Mouse (Mus musculus) left cerebral cortex, adult 2 months (tissue): ENCODE results near the gene Elmo3. TPM values are rescaled to one million over a fixed set of nuclear protein-coding genes. Genes with fewer than 3 reads are reported as not detected.

Source experiments
- DNase-seq, 2 experiments: peaks; one replicate each; pipeline ENCODE4 v3.0.0; 2021 to 2022; ENCODE audit warnings: low spot score in 2 of 2, mixed read lengths in 1 of 2; ENCODE audit errors: extremely low spot score in 1 of 2
- H3K27ac ChIP-seq: fragments of 200-600 bp; 2 replicates; pipeline ENCODE4 v1.8.1; 2022
- H3K4me3 ChIP-seq: fragments of 200-600 bp; 2 replicates; pipeline ENCODE4 v1.8.1; 2022
- CTCF ChIP-seq: fragments of 200-600 bp; IDR thresholded peaks from 2 replicates; pipeline ENCODE4 v1.8.1; 2022; ENCODE audit warnings: antibody characterized with exemption, mild to moderate bottlenecking, moderate library complexity
- intact Hi-C: fragments of 180-260 bp; cut with DNase I; formaldehyde crosslinking; loops from one replicate; pipeline ENCODE4 v1.15.1; 2025
- long read RNA-seq, 2 experiments: library from polyadenylated mRNA; stranded (forward); transcript quantifications; one replicate each; pipeline ENCODE4 v2.0.0; 2021; ENCODE audit warnings: borderline mapping rate in 2 of 2
- total RNA-seq, 2 experiments: library from RNA; stranded (reverse); gene quantifications; 2 replicates each; pipeline ENCODE4 v1.2.3; 2021

Elmo3 gene
- 1 to 10 TPM; 1.4 to 1.9 TPM for total RNA-seq
- long read RNA-seq, experiment 1, partial matches to known transcripts: 1 of 4 reads
- long read RNA-seq, experiment 1, other reads (novel, unspliced or antisense): 2 of 4 reads
- long read RNA-seq, experiment 2, partial matches to known transcripts: 0 of 2 reads
- long read RNA-seq, experiment 2, other reads (novel, unspliced or antisense): 1 of 2 reads

DNA sequence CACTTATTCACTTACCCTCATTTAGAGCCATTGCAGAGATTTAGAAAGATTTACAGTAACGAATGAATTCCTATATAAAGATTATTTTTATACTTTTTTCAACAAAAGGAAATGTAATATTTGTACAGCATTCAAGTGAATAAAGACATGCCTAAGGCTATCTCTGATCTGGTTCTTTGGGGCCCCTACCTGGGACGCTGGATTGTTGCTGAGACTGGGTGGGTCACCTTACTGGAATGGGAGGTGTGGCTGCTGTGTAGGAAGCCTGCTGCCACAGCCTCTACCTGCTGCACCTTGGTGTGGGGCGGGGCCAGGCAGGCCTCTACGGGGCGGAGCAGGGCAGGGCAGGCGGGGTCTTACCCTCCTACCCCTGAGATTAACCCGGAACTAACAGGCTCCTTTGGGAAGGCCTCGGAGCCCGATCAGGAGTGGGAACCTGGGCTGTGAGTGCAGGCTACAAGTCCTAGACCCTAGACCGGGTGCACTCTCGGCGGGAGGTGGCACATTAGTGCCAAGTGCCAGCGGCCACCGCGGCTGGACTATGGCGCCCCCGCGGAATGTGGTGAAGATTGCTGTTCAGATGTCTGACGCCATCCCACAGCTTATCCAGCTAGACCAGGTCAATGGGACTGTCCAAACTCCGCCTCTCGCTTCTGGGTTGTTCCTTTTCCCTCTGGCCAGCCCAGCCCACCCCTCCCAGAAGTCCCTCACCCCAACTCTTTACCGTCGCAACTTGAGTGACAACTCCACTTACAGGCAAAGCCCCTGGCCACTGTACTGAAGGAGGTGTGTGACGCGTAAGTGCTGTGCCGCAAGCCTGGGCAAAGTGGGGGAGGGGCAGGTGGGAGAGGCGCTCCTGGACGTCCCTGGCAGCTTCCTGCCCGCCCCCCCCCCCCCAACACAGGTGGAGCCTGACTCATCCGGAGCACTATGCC lies at the start of gene Elmo3:
Elmo3 (plus strand) TSS at position 391 of the 935 bp plus-strand sequence.
- H3K27ac ChIP-seq: peak within 1 kb of the TSS; percentile 73
- peak; percentile 55 to 61 for DNase-seq

DNA sequence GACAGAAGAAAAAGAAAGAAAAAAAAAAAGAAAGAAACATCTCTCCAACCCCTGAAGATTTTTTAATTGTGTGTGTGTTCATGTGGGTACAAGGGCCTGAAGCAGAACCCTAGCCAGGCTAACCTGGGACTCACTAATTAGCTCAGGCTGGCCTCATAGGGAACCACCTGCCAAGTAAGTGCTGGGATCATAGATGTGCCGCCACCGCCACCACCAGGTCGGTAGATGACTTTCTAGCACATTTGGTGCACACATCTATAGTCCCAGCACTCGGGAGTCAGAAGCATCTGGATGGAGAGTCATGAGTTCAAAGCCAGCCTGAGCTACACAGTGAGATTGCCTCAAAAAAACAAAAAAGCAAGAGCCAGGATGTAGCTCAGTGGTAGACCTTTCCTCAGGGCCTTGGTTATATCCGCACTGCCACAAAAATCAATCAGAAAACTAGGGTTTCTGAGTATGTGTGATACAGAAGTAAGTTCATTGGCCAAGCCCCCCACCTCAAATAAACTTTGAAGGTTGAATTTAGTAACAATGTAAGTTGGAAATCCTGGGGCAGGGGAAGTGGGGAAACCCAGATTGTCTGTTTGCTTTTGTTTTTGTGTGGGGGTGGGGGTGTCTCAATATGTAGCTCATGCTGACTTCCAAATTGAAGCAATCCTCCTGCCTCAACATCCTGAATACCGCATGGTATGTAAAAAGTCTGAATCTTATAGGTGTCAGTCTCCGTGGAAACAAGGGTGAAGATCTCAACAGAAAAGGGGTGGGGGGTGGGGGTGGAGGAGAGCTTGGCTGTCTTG lies 47.9 kb upstream of the Elmo3 start:
- TF ChIP-seq CTCF: no peak
- intact Hi-C loops: no loop called here
- DNase-seq: no peak
- H3K27ac ChIP-seq: no peak overlapping the region
- H3K4me3 ChIP-seq: no peak overlapping the region

More for the DNA sequence above, at the start of gene Elmo3:
- intact Hi-C loops: no loop called here
- TF ChIP-seq CTCF: no peak
- H3K4me3 ChIP-seq: peak within 1 kb of the TSS; percentile 35

DNA sequence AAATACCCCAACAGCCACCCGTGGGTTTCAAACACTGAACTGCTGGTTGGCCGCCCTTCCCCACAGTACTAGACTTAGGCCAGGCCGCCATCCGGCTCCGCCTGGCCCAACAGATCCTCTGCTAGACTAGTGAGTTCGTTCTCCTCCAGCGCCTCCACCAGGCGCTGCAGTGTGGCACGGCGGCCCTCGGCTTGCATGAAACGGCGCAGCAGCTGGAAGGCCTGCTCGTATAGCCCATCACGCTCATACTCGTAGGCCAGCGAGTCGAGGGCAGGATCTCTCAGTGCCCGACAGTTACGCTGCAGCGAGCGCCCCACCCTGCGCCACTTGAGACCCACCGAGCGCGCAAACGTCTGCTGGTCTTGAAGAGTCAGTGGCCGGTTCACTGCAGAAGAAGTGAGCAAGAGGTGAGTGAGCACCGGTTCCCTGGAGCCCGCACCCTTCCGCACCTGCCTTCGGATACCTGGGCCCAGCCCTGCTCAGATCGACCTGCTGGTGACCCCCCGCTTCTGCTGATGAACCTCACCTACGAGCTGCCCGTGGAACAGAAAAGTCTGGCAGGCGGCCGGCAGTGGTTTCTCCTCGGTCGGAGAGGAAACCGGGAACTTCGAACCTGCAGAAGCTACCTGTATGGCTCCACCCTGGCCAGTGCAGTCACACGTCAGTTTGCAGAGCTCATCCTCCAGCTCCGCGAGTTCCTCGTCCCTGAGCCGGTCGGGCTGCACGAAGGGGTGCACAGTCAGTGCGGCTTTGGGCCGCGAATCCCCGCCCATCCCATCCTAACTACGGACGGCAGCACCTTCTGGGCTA lies 46.3 kb upstream of the Elmo3 start:
- no peak for DNase-seq
- peak; percentile 19 for TF ChIP-seq CTCF
- intact Hi-C loops: no loop called here

DNA sequence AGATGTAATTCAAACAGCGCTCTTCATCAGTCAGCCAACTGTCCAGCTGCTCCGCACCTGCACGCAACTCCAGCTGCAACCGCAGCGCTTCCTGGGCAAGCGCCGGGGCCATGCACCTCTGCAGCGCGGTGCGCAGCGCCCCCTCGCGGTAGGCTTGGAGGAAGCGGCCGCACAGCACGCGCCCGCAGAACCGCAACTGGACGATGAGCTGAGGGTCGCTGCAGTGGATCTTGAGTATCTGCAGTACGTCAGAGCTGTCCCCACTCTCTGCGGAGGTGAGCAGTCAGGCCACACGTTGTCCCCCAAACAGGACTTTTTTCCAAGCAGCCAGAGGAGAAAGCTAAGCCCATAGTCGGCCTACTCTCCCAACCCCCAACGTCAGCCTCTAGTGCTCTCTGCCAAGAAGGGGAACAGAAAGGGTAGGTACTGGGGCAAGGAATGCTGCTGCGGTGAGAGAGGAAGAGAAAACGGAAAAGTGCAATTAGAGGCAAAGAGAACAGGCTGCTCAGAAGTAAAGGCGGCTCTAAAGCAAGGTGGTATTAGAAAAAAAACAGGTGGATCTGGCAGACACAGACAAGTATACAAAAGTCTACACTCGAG lies 45.6 kb upstream of the Elmo3 start:
- H3K27ac ChIP-seq: no peak overlapping the region
- DNase-seq: peak; percentile 65 to 82
- TF ChIP-seq CTCF: peak; percentile 97
- intact Hi-C loops: no loop called here
- peak overlapping the region; percentile 44 for H3K4me3 ChIP-seq

More for the DNA sequence above, 46.3 kb upstream of the Elmo3 start:
- peak overlapping the region; percentile 44 for H3K4me3 ChIP-seq
- no peak overlapping the region for H3K27ac ChIP-seq

DNA sequence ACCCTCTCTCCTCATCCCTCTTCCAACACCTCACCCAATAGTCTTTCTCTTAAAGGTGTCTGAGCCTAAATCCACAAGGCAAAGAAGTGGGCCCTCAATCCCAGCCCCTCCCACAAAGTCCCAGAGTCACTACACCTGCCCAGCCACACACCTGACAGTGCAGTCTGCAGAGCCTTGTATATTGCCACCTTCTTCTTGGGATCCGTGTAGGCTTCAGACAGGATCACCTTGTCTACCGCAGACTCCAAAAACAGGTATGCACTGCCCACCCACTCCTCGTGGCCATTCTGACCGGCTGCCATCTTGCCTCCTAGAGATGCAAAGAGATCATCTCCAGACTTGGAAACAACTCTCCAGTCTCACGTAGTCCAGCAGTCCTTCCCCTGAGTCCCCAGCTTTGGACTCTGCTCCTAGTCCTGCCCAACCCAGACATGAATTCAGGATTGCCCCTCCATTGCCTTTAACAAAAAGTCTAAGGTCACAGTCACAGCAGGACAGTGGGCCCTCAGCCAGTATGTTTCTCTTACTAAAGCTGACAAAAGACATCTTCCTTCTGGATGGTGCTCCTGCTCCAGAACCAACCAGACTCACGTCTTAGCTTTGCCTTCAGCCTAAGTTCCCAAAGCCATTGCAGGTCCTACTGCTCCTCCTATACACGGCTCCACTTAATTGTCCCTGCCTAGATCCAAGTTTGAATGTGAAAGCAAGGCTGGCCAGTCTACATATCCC lies 44.9 kb upstream of the Elmo3 start:
- no peak for TF ChIP-seq CTCF
- Histone ChIP-seq H3K4me3 (no peak overlapping the region), H3K27ac (no peak overlapping the region)
- no peak for DNase-seq
- intact Hi-C loops: no loop called here

DNA sequence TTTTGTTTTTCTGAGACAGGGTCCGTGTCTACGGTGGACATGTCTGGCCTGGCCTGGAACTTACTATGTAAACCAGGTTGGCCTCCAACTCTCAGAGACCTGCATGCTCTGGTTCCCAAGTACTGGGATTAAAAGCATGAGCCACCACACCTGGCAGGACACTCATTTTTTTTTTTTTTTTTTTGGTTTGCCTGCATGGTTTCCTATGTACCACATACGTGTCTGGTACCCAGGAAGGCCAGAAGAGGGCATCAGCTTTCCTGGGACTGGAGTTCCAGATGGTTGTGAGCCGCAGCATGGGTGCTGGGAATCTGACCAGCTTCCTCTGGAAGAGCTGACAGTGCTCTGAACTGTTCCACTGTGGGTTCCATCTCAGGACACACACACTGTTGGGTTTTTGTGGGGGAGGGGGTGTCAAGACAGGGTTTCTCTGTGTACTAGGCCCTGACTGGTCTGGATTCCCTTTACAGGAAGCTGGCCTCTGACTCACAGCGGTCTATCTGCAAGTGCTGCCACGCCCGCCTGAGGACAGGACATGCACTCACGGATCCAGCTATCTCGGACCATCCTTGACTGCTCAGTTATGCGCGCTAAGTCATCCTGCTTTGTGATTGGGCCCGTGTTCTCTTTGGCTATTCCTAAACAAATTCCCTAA lies 43.9 kb upstream of the Elmo3 start:
- Histone ChIP-seq H3K4me3 (no peak overlapping the region), H3K27ac (no peak overlapping the region)
- TF ChIP-seq CTCF: no peak
- intact Hi-C loops: no loop called here
- no peak for DNase-seq

GRCm38 (mm10) chr8:105263244-105263912 lies 42.0 kb upstream of the Elmo3 start:
- no peak overlapping the region for H3K27ac ChIP-seq
- no peak for TF ChIP-seq CTCF
- H3K4me3 ChIP-seq: no peak overlapping the region
- intact Hi-C loops: no loop called here
- no peak for DNase-seq

DNA sequence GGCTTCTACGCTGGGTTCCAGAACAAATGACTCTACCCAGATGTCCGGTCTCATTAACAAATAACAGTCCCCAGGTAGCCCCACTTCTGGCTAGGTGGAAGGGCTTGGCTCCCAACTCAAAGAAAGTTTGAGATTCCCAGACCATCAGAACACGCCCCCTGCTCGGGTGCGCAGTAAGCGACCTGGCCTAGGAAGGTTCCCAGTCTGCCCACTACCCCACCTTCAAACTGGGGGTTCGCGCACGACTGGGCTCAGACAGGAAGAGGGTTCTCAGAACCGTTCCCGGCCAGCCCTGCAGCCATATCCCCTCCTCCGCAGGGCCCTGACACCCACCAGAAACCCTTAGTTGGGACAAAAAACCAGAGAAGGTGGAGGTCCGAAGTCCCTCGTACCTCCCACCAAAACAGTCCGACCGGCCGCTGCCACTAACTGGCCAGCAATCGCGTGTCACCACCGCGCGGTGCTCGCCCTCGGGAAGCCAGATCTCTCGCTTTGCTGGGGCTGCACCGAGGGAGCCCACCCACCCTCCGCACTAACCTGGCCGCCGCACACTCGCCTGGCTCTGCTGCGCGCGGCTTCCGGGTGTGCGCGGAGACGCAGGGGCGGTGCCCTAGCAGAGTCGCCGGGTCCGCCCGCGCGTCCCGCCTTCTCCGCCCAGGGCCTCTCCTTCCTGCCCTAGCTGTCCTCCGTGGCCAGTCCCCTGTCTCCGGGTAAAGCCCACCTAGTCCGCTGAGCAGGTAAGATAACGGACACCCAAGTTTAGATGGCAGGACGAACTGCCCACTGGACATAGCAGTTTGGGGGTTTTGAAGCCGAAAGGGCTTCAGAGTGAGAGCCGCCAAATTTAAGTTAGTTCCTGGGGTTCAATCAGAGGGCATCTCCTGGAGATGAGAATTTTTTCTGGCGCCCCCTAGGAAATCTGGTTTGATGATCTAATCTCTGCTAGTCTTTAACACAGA lies 41.1 kb upstream of the Elmo3 start, which contains the start of the genes Tradd and Fbxl8:
Tradd (minus strand) TSS at position 586 of the 959 bp plus-strand sequence.
Fbxl8 (plus strand) TSS at position 625 of the 959 bp plus-strand sequence.
- 0 out of 2 replicates have a peak within 1 kb of the TSS, but pooled peaks have one; percentile 36 for H3K27ac ChIP-seq
- DNase-seq: peak; percentile 41 to 53
- intact Hi-C loops: no loop called here
- H3K4me3 ChIP-seq: peak within 1 kb of the TSS; percentile 61
- peak; percentile 7 for TF ChIP-seq CTCF
